Mouse (Mus musculus): Measurements from ENCODE around the gene Zswim4.

The Zswim4 gene

DNA sequence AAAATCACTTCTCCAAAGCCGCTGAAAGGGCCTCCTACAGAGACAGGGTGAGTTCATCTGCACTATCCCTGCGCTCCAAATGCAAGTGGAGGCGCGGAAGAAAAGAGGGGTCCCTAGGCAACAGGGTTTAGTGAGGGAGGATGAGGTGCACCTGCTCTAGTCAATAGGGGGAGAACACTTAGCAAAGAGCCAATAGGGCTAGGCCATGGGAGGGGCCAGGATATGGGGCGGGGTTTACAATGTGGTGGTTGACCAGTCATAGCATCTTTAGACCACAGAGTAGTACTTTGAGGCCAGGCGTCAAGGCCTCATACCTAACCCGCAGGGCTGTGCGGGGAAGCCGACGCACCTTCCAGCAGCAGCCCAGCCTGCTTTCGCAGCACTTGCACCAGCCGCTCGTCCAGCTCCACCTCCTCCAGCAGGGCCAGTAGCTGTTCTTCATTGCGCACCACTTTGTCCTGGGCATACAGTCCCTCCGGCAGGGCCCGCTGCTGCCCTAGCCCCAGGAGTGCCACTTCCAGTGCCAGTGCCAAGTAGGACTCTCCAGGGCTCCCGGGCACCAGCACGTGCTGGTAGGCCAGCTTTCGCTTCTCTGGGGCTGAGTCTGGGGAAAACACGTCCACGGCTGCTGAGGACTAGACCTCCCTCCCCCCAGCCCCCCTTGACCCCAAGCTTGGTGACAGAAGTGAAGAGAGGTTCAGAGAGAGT is 13.4 kb downstream of the Zswim4 start:
- no peak for DNase-seq (ENCODE audit: extremely low spot score)

DNA sequence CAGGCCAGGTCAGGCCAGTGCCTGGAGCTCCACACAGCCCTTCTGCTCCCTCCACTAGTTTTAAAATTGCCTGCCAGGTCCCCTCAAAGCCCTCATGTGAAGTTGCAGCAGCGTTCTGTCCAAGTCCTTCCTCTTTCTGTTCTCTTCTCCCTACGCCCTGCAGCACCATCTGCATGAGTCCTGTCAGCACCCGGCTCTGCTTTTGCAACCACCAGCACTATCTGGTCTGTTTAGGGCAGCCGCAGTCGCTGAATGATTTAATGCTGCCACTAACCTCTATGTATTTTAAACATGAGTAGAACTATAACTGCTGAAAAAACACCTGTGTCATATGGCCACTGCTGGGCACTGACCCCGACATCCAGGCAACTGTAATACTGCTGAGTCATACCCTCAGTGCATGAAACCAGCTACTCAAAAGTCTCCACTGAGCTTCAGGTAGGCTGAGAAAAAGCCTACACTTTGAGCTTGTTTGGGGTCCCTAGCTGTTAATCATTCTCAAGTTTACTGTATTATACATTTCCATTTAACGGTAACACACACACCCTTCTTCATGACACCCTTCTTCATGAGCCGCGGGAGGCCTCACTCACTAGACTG is 14.2 kb downstream of the Zswim4 start:
- no peak for DNase-seq (ENCODE audit: extremely low spot score)

DNA sequence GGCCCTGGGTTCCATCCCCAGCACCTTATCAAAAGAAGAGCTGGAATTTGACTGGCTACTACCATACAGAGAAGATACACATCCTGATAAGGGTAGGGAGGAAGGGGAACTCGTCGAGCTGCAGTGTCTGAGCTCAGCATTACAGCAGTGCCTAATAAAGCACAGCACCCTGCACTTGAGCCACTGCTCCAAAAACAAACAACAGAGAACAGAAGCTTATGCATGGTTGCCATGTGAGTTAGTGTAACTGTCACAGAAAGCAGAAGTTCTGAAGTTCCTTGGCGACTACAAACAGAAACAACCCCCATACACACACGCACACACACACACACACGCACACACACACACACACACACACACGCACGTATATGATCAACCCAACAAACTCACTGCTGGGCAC is 16.8 kb downstream of the Zswim4 start:
- no peak for DNase-seq (ENCODE audit: extremely low spot score)

DNA sequence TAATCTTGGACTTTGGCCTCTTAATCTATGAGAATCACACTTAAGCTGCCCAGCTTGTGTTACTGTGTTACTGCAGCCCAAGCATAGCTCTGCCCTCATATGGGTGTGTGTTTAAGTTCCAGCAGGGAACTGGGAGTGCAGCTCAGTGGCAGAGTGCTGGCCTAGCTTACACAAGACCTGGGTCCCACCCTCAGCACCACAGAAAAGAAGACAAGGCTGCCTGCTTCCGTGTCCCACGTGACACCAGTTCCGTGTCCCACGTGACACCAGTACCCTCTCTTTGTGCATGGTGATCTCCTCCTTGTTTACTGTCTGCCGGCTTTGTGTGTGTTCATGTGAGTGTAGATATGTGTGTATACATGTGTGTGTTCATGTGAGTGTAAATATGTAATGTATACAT is 18.7 kb downstream of the Zswim4 start:
- no peak for DNase-seq (ENCODE audit: extremely low spot score)

DNA sequence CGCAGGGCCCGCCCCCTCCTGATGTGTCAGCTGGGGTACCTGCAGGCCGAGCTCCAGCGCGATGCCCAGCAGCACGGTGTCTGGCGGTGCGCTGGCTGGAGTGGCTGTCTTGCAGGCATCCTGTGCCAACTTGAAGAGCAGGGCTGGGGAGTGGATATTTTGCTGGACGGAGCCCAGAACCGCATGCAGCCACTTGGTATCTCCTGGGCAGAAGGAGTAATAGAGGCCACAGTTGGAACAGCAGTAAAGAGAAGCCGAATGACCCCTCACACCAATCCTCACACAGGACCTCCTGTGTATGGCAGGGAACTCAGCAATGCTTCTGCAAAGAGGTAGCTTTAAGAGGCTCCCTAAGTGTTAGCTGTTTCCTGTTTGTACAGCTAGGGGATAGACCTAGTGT is 19.6 kb downstream of the Zswim4 start:
- no peak for DNase-seq (ENCODE audit: extremely low spot score)

DNA sequence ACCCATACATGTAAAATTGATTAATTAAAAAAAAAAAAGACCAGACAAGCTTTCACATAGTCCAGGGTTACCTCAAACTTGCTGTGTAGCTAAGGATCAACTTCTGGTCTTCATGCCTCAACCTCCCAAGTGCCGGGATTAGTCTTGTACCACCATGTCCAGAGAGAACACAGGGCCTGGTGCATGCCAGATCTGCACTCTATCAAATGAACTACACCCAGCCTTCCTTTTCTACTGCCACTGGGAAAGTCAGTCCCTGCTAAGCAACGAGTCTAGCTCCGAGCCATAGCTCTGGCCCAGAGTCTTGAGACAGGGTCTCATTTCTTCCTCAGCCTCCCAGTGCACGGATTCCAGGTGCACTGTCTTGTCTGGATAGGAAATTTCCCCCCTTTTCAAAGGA is 23.6 kb downstream of the Zswim4 start:
- no peak for DNase-seq (ENCODE audit: extremely low spot score)

DNA sequence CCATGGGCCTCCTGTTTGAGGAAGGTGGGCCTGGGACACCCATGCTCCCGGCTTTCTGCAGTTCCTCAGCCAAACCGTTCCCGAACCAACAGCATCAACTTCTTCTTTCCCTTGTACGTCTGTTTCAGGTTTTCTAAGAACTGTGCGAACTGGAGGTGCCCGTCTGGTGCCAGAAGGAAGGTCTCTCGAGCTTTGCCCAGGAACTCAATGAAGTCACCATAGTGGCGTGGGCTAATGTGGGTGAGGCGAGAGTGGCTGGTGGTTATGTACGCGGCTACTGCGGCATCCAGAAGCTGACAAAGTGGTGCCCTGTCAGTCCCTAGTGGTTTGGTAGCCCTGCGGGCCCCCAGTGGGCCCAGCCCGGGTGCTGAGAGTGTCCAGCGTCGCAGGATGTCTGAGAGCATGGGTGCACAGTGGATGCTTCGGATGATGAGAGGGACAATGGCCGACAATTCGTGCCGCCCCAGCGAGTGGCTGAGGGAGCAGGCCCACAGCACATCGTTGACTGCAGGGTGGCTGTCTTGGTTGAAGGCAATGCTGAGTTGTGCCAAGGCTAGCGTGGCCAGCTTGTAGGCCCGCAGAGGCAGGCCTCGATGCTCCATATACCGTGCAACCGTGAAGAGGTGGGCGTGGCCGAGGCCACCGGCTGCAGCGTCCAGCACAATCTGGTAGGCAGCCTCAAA is 24.8 kb downstream of the Zswim4 start:
- DNase-seq (ENCODE audit: extremely low spot score): no peak

DNA sequence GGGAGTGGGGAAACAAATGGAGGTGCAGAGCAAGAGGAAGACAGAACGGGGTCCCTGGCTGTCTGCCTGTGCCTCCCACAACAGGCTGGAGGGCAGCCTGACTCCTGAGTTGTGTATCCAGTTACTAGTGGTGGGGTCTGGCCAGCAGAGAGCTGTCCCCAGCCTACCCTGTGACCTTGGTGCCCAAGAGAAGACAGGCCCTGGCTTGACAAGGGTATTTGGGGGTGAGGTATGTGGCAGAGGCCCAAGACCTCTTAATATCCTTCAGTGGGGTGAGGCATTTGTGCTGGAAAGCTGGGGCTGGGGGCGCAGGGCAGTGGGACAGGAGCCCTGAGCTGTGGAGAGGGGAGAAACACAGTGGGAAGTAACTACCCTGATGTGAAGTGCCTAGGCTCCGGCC is 25.7 kb downstream of the Zswim4 start:
- DNase-seq (ENCODE audit: extremely low spot score): no peak

DNA sequence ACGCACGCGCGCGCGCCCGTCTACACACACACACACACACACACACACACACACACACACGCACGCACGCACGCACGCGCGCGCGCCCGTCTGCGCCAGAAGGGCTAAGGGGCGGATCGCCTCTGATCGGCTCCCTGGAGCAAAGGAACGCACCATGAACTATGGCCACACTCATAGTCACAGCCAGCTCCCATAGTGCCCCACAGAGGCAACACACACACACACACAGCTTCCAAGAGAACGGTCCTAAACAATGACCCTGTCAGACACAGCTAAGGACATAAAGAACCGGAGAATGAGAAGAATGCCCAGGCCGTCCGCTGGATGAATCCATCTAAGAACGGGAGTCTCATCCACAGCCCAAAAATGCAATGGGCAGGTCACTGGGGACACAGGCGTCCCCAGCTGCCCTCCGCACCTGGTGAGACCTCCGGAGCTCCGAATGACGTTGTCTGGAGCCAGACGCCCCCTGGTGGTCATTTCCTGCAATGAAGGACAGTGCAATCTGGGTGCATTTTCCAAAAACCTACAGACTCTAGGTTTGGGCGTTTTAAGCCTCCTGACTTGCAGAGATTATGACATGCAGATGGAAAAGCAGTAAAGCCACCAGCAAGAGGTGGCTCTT is 26.6 kb downstream of the Zswim4 start:
- peak; percentile 81 for DNase-seq (ENCODE audit: extremely low spot score)

DNA sequence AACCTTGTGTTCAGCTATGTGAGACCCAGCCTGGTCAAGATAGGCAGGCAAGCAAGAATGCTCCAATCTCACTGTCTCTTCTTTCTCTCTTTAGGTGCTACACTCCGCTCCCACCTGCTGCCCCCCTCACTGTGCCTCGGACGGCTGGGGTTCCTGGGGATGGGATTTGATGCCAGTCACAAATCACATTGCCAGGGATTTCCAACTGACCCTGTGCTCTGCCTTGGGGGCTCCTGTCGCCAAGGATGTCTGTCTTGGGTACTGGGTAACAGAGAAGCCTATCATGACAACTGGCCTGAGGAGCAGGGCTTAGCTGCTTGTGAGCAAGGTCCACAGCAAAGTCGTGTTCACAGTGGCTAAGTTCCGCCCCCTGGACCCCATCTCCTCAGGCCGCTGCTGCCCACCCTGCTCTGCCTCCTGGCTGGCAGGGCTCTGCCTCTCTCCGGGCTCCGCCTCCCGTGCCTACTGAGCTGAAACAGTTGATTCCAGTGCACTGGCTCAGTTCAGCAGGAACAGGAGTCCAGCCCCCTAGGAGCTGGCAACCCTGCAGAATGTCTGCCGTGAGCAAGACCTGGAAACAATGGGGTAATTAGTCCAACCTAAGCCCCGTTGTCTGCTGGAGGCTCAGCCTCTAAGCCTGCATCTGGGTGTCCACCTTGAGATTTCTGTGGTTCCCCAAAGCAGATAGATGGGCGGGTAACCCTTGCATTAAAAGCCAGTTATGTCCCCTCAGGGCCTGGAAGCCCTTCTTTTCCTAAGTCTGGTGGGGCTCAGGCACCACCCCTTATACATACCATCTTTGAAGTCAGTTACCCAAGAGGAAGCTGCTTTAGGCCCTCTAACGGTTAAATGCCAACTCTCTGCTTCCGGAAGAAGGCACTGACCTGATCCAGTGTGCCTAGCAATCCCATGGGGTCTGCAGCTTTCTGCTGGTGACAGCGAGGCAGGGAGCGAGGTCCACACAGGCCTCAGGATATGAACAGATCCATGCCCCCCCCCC is 28.2 kb downstream of the Zswim4 start:
- DNase-seq (ENCODE audit: extremely low spot score): no peak

DNA sequence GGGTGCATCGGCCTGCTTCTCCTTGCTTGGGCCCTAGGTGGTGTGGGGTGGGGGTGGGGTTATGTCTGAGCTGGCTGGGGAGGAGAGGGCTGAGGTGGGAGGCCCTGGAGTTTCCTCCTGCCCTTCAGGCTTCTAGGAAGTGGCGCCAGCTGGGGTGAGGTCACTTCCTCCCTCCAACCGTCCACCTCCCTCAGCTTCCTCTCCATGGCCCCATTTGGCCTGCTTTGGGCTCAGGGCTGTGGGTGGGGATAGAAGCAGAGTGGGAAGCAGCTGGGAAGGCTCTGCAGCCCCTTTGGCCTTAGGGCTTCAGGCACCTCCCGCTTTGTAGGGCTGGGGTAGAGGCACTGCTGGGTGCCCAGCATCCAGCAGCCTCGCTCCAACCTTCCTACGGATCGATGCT is 29.0 kb downstream of the Zswim4 start:
- DNase-seq (ENCODE audit: extremely low spot score): no peak

DNA sequence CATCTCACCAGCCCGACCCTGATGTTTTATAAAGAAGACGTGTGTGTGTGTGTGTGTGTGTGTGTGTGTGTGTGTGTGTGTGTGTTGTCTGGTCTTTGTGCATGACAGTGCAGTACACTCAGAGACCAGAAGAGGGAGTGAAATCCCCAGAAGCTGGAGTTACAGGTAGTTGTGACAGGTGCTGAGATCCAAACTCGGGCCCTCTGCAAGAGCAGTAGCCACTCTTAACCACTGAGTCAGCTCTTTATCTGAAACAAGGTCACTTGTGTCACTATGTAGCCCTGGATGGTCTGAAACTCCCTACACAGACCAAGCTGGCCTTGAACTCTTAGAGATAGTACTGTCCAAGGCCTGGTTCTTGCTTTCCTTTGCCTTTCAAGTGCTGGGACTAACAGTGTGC is 30.2 kb downstream of the Zswim4 start:
- no peak for DNase-seq (ENCODE audit: extremely low spot score)

DNA sequence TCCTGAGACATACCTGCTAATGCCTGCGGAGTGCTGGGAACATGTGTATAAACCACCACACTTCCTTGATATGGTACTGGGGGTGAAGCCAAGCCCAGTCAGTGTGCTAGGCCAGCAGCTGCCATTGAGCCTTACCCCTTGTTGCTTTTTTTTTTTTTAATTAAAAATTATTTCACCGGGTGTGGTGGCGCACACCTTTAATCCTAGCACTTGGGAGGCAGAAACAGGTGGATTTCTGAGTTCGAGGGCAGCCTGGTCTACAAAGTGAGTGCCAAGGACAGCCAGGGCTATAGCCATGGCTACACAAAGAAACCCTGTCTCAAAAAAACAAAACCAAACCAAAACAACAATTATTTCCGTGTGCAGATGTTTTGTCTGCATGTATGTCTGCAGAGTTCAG is 31.8 kb downstream of the Zswim4 start:
- no peak for DNase-seq (ENCODE audit: extremely low spot score)

DNA sequence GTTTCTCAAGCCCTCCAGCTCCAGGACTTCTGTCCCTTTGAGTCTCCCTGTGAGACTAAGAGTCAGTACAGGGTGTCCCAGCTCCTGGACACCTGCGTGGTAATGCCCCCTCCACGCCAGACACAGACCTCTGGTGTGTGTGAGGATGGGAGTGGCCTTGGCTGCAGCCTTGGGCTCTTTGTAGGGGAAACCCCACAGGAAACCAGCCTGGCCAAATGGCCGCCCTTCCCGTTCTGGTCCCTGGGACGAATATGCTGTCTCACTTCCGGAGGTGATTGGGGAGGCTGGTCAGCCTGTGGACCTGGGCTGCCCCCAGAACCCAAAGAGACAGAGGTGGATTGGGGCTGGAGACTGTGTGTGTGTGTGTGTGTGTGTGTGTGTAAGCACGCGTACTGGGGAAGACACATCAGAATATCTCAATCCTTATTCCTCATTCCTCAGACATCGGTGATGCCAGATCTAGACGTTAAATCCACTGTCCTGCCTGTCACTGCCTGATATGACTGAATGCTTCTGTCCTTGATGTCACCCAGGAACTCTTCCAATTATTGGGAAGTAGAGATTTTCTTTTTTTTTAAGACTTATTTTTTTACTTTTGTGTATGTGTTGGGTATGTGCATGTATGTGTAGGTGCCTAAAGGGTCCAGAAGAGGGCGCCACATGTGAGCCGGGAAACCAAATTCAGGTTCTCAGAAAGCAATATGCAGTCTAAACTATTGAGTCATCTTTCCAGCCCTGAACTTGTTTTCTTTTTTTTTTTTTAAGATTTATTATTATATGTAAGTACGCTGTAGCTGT is 32.7 kb downstream of the Zswim4 start:
- DNase-seq (ENCODE audit: extremely low spot score): peak; percentile 44

DNA sequence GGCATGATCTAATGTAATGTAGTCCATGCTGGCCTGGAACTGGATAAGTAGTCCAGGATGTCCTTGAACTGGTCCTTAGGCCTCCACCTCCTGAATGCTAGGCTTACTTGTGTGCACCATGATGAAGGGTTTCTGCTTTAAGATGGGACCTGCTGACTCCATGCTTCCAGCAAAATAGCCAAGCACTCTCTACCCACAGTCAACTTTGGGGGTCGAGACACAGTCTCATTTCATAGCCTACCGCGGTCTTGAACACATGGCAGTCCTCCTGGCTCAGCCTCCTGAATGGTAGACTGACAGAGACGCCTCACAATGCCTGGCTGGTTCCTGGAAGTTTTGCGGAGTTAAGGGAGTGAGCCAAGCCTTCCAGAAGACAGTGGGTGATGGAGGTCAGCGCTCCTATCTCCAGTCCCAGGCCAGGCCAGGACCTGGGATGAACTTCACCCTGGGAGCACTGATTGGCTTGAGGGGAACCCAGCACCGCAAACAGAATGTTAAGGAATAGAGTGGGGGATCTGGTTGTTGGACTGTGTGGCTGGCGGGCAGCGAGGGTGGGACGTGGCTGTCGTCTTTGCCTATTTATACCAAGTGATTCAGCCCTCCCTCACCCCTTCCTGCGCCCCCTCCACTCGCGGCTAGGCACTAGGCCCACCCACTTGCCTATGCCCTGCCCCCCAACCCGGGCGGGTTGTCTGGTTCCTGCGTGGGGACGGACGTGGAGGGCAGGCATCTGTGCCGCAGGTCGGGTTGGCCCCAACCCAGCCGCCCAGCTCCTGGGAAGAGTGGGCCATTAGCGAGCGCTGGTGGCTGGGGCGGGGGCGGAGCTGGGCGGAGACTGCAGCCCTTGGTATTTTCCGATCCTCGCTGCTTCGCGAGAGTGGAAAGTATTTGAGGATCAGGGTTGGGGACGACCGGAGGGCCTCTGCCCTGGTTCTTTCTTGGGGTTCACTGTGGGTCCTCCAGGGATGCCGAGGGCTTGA is 33.6 kb downstream of the Zswim4 start:
- peak; percentile 74 for DNase-seq (ENCODE audit: extremely low spot score)

DNA sequence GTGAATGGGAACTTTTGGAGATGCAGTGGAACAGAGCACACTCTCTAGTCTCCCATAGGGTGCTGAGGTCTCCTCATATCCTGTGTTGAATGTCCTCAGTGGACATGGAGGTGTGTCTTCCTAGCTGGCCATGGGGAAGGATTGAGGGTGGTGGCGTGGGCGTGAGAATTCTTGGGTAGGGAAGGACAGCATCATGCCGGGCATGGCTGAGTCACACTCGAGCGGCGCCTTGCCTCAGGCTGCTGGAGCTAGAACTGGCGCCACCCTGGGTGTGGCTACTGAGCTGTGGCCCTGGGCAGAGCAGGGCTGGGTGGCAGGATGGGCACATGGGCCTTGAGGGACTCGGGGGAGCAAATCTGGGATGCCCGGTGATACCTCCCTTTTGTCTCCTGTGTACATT is 34.4 kb downstream of the Zswim4 start:
- no peak for DNase-seq (ENCODE audit: extremely low spot score)

DNA sequence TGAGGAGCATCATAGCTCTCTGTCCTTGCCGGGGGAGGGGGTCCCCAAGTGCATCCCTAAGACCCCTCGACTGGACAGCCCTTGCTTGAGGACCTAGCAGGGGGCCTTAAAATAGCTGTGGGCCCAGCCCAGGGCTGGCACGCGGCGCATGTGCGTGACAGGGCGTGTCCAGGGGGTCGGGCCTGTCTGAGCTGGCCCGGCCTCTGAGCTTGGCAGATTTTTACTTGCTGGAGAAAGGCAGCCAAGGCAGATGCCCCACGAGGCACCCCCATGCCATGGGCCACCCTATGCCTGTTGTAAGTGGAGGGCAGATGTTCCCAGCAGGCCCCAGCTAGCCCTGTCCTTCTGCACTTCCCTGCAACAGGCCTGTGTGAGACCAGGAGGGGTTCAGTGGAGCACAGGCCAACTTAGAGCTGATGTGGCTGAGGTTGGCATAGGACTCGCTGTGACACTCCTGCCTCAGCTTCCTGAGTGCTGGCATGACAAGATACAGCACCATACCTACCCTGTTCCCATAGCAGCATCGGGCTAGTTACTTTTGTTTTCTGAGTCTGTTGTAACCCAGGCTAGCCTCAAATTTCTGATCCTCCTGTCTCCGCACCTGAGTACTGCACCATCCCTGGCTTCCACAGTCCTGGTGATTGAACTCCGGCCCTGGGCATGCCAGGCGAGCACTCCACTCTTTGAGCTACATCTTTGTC is 35.2 kb downstream of the Zswim4 start:
- no peak for DNase-seq (ENCODE audit: extremely low spot score)

DNA sequence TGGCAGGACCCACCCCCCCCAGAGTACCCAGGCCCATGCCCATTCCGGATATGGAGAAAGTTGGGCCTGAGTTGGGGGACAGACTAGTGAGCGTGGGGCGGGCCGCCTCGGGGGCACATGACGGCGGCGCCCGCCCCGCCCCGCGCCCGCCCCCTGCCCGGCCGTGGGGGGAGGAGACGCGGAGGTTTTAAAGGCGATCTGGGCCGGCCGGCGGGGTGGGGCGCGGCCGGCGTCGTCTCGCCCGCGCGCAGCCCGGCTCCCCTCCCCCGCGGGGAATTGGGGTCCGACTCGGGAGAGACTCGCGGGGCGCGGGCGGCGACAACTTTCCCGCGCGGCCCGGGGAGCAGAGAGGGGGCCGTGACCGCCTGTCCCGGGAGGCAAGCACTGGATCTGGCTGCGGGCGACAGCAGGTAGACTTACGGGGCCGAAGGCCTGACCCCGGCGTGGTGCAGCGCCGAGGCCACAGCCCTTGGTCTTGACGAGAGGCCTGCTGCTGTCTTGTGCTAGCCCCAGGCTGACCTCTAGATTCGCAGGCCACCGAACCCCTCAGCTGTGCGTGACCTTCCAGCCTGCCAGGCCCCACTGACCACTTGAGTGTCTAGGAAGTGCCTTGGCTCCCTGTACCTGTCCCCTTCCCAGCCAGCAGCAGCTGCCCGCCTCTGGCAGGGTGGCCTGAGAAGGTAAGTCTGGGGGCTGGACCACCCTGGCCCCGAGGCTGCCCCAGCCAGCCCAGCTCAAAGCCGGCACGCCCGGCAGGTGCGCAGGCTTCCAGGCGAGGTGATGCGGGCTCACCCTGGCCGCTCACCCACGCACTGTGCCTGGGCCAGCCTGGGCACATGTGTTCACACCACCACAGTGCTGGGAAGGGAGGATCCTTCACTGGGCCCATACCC is 36.0 kb downstream of the Zswim4 start:
- DNase-seq (ENCODE audit: extremely low spot score): peak; percentile 68

All from embryo, embryonic 9.5 days (tissue).